Mouse (Mus musculus): Measurements from ENCODE around the gene Rtl3. TPM values are rescaled to one million over a fixed set of nuclear protein-coding genes. Genes with fewer than 3 reads are reported as not detected.

Rtl3 gene
- total RNA-seq (2017) = not detected in 2 replicates

- no peak for ATAC-seq (replicated peaks in 1 of 2; ENCODE audit: insufficient read depth in 1 of 2, low FRiP score in 2 of 2, low TSS enrichment in 1 of 2, low read depth in 1 of 2, poor library complexity in 2 of 2, severe bottlenecking in 2 of 2)
Observed at GRCm38 (mm10) chrX:106840409-106840808, at the start of gene Rtl3. Gene Rtl3, minus strand, starts transcription at chrX:106840644.

- no peak for ATAC-seq (replicated peaks in 1 of 2; ENCODE audit: insufficient read depth in 1 of 2, low FRiP score in 2 of 2, low TSS enrichment in 1 of 2, low read depth in 1 of 2, poor library complexity in 2 of 2, severe bottlenecking in 2 of 2)
Observed at GRCm38 (mm10) chrX:106872315-106872714, 31.9 kb upstream of the Rtl3 start.

GRCm38 (mm10) chrX:106871894-106872293 lies 31.4 kb upstream of the Rtl3 start:
- ATAC-seq (replicated peaks in 1 of 2; ENCODE audit: insufficient read depth in 1 of 2, low FRiP score in 2 of 2, low TSS enrichment in 1 of 2, low read depth in 1 of 2, poor library complexity in 2 of 2, severe bottlenecking in 2 of 2) = no peak

GRCm38 (mm10) chrX:106871426-106871825 lies 31.0 kb upstream of the Rtl3 start:
- ATAC-seq (replicated peaks in 1 of 2; ENCODE audit: insufficient read depth in 1 of 2, low FRiP score in 2 of 2, low TSS enrichment in 1 of 2, low read depth in 1 of 2, poor library complexity in 2 of 2, severe bottlenecking in 2 of 2) = no peak

GRCm38 (mm10) chrX:106853523-106854300 lies 13.3 kb upstream of the Rtl3 start:
- no peak for ATAC-seq (replicated peaks in 1 of 2; ENCODE audit: insufficient read depth in 1 of 2, low FRiP score in 2 of 2, low TSS enrichment in 1 of 2, low read depth in 1 of 2, poor library complexity in 2 of 2, severe bottlenecking in 2 of 2)

GRCm38 (mm10) chrX:106839591-106839990 lies 853 bp downstream of the Rtl3 start:
- ATAC-seq (replicated peaks in 1 of 2; ENCODE audit: insufficient read depth in 1 of 2, low FRiP score in 2 of 2, low TSS enrichment in 1 of 2, low read depth in 1 of 2, poor library complexity in 2 of 2, severe bottlenecking in 2 of 2) = no peak

- no peak for ATAC-seq (replicated peaks in 1 of 2; ENCODE audit: insufficient read depth in 1 of 2, low FRiP score in 2 of 2, low TSS enrichment in 1 of 2, low read depth in 1 of 2, poor library complexity in 2 of 2, severe bottlenecking in 2 of 2)
Observed at GRCm38 (mm10) chrX:106830494-106830893, 9.9 kb downstream of the Rtl3 start.

GRCm38 (mm10) chrX:106809560-106810226 lies 30.8 kb downstream of the Rtl3 start:
- no peak for ATAC-seq (replicated peaks in 1 of 2; ENCODE audit: insufficient read depth in 1 of 2, low FRiP score in 2 of 2, low TSS enrichment in 1 of 2, low read depth in 1 of 2, poor library complexity in 2 of 2, severe bottlenecking in 2 of 2)

GRCm38 (mm10) chrX:106804387-106804786 lies 36.1 kb downstream of the Rtl3 start:
- no peak for ATAC-seq (replicated peaks in 1 of 2; ENCODE audit: insufficient read depth in 1 of 2, low FRiP score in 2 of 2, low TSS enrichment in 1 of 2, low read depth in 1 of 2, poor library complexity in 2 of 2, severe bottlenecking in 2 of 2)

GRCm38 (mm10) chrX:106794686-106795085 lies 45.8 kb downstream of the Rtl3 start:
- ATAC-seq (replicated peaks in 1 of 2; ENCODE audit: insufficient read depth in 1 of 2, low FRiP score in 2 of 2, low TSS enrichment in 1 of 2, low read depth in 1 of 2, poor library complexity in 2 of 2, severe bottlenecking in 2 of 2) = peak in 1 of 2 experiments; percentile 22; a peak in 1 of 4 replicates

Other genes starting within 250 kb of the Rtl3 start
- 0.30 and 1.5 TPM in 2 replicates for gene Cysltr1, start 237.0 kb downstream of the Rtl3 start, total RNA-seq (2017)
- gene Lpar4, start 80.0 kb upstream of the Rtl3 start, total RNA-seq (2017) = 1.1 and 1.3 TPM in 2 replicates
- 21.1 and 24.8 TPM in 2 replicates for gene P2ry10, start 247.8 kb upstream of the Rtl3 start, total RNA-seq (2017)

Measured in hematopoietic stem cell, adult 5-6 weeks (primary cell).